Mouse (Mus musculus): ENCODE results near the gene Trmt5.

The Trmt5 gene

GRCm38 (mm10) chr12:73268497-73268896 is 18.0 kb downstream of the Trmt5 start:
- DNase-seq, result peak; percentile 9

GRCm38 (mm10) chr12:73266597-73266996 is 19.9 kb downstream of the Trmt5 start:
- no peak for DNase-seq

- DNase-seq, result no peak
Measured at GRCm38 (mm10) chr12:73265381-73265978, 21.0 kb downstream of the Trmt5 start.

GRCm38 (mm10) chr12:73260339-73260738 is 26.2 kb downstream of the Trmt5 start:
- no peak for DNase-seq

GRCm38 (mm10) chr12:73259269-73259668 is 27.2 kb downstream of the Trmt5 start:
- DNase-seq, result no peak

GRCm38 (mm10) chr12:73255006-73255405 is 31.5 kb downstream of the Trmt5 start:
- no peak for DNase-seq

GRCm38 (mm10) chr12:73245687-73246086 is 40.8 kb downstream of the Trmt5 start:
- no peak for DNase-seq

GRCm38 (mm10) chr12:73241960-73242359 is 44.5 kb downstream of the Trmt5 start:
- DNase-seq, result no peak

- no peak for DNase-seq
Measured at GRCm38 (mm10) chr12:73232586-73232985, 53.9 kb downstream of the Trmt5 start.

- DNase-seq, result no peak
Measured at GRCm38 (mm10) chr12:73231552-73231951, 55.0 kb downstream of the Trmt5 start.

- no peak for DNase-seq
Measured at GRCm38 (mm10) chr12:73230196-73230595, 56.3 kb downstream of the Trmt5 start.

Data from cerebellum, adult 8-10 months (tissue).